Mouse (Mus musculus) neural tube, embryonic 14.5 days (tissue): Measurements from ENCODE around the gene Slc8a3. TPM values are rescaled to one million over a fixed set of nuclear protein-coding genes. Genes with fewer than 3 reads are reported as not detected.
A peak's percentile ranks its signal among the peaks of the same experiment; 100 is the strongest.

Source experiments
- ATAC-seq: fragments of 200-750 bp; cut with Nextera tagmentation; 2 replicates; pipeline ENCODE4 v1.8.0; 2017; ENCODE audit warnings: low read depth, mild to moderate bottlenecking, moderate TSS enrichment, moderate library complexity
- H3K27ac ChIP-seq: fragments of 300-500 bp; sonication (generic); 2 replicates; pipeline ENCODE4 v1.5.1; 2014; ENCODE audit warnings: low read depth, mild to moderate bottlenecking, control low read depth, low read length, moderate library complexity, mixed read lengths
- H3K27me3 ChIP-seq: fragments of 300-500 bp; sonication (generic); 2 replicates; pipeline ENCODE4 v1.6.1; 2014; ENCODE audit warnings: low read length; ENCODE audit not compliant: control insufficient read depth, insufficient read depth
- H3K36me3 ChIP-seq: fragments of 300-500 bp; sonication (generic); 2 replicates; pipeline ENCODE4 v1.6.1; 2014; ENCODE audit warnings: low read length, mixed read lengths; ENCODE audit not compliant: control insufficient read depth, insufficient read depth
- H3K4me1 ChIP-seq: fragments of 300-500 bp; sonication (generic); 2 replicates; pipeline ENCODE4 v1.6.1; 2014; ENCODE audit warnings: low read length; ENCODE audit not compliant: control insufficient read depth, insufficient read depth
- H3K4me2 ChIP-seq: fragments of 300-500 bp; sonication (generic); 2 replicates; pipeline ENCODE4 v1.6.1; 2014; ENCODE audit warnings: mild to moderate bottlenecking, low read depth, low read length, control low read depth
- H3K4me3 ChIP-seq: fragments of 300-500 bp; sonication (generic); 2 replicates; pipeline ENCODE4 v1.5.1; 2014; ENCODE audit warnings: low read depth, low read length, control low read depth, mixed read lengths
- H3K9ac ChIP-seq: fragments of 300-500 bp; sonication (generic); replicated peaks from 2 replicates; pipeline ENCODE4 v1.6.1; 2014; ENCODE audit warnings: low read depth, mild to moderate bottlenecking, control low read depth, low read length, mixed read lengths
- H3K9me3 ChIP-seq: fragments of 300-500 bp; sonication (generic); 2 replicates; pipeline ENCODE4 v1.6.1; 2016; ENCODE audit warnings: low read length; ENCODE audit not compliant: control insufficient read depth
- WGBS: fragments of 180-500 bp; shearing (Covaris S2); extraction: QIAGEN DNeasy Blood & Tissue Kit; methylation state at CpG from one replicate; pipeline ENCODE4 v1.1.7; 2014; 5-methylcytosine and 5-hydroxymethylcytosine counted together
- polyA plus RNA-seq: library from polyadenylated mRNA; unstranded; fragments of >200 nt; fragmentation: Nextera tagmentation; extraction: Ambion mirVana; gene quantifications from 2 replicates; pipeline ENCODE4 v1.2.1, GENCODE M21; 2014

Slc8a3 gene
- polyA plus RNA-seq, 1 experiment from 2014 or later: 12.7 TPM

DNA sequence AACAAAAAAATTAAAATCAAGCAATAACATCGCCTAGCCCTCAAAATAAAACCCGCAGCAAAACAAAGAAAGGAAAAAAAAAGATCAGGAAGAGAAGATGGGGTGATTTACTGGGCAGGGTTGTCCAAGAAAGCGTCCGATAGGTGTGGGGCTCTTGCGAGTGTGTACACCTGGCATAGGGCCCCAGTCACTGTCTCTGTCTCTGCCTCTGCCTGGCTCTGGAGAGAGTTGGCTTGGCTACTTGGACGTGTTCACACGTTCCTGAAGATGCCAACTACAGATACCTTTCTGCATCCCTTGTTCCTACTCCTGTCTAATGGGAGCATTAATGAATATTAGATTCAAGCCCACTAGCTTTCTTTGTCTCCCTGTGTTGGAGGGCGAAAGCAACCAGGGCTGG lies 166.4 kb downstream of the Slc8a3 start:
- H3K9ac ChIP-seq: no peak overlapping the region
- H3K27ac ChIP-seq: peak overlapping the region; percentile 29; the same call in 1 of the 2 replicates
- H3K4me2 ChIP-seq: no peak overlapping the region
- H3K4me1 ChIP-seq: peaks cover 9% of the 10 kb centered on the region; the same call in 1 of the 2 replicates
- WGBS: 30% methylated on average over 8 of the region's 8 CpGs
- H3K4me3 ChIP-seq: no peak overlapping the region
- ATAC-seq: peak; percentile 67
- peaks cover 5% of the 10 kb centered on the region; the same call in 1 of the 2 replicates for H3K27me3 ChIP-seq
- H3K9me3 ChIP-seq: no peaks in the 10 kb centered on the region
- H3K36me3 ChIP-seq: no peaks in the 10 kb centered on the region

GRCm38 (mm10) chr12:81166092-81166491 lies 166.9 kb downstream of the Slc8a3 start:
- Histone ChIP-seq H3K4me3 (no peak overlapping the region), H3K36me3 (no peaks in the 10 kb centered on the region), H3K27me3 (peaks cover 5% of the 10 kb centered on the region; the same call in 1 of the 2 replicates), H3K9ac (no peak overlapping the region), H3K4me1 (peaks cover 9% of the 10 kb centered on the region; the same call in 1 of the 2 replicates), H3K27ac (no peak overlapping the region), H3K4me2 (no peak overlapping the region; the same call in 1 of the 2 replicates), H3K9me3 (no peaks in the 10 kb centered on the region)
- peak; percentile 89 for ATAC-seq
- 5% methylated on average over 10 of the region's 10 CpGs for WGBS

DNA sequence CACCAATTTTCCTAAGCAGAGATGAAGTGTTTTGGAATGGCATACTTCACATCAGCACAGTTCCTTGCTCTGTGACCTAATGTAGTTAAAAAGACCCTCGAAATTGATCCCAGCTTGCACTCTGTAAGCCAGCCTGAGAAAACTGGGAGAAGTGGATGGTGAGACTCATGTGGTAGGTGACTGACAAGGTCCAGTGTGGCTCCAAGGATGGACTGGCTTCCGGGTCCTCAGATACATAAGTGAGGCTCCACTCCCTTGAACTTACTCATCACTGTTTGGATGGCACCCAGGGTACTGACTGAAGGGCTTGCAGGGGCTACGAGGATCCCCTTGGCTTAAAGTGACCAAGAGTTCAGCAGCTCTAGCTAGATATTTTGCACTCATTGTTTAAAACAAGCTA lies 169.4 kb downstream of the Slc8a3 start:
- Histone ChIP-seq H3K4me1 (peaks cover 9% of the 10 kb centered on the region; the same call in 1 of the 2 replicates), H3K4me3 (no peak overlapping the region), H3K27ac (no peak overlapping the region), H3K9me3 (no peaks in the 10 kb centered on the region), H3K36me3 (no peaks in the 10 kb centered on the region), H3K9ac (no peak overlapping the region), H3K4me2 (no peak overlapping the region), H3K27me3 (peaks cover 5% of the 10 kb centered on the region; the same call in 1 of the 2 replicates)
- 94% methylated on average over 3 of the region's 3 CpGs for WGBS
- no peak for ATAC-seq

DNA sequence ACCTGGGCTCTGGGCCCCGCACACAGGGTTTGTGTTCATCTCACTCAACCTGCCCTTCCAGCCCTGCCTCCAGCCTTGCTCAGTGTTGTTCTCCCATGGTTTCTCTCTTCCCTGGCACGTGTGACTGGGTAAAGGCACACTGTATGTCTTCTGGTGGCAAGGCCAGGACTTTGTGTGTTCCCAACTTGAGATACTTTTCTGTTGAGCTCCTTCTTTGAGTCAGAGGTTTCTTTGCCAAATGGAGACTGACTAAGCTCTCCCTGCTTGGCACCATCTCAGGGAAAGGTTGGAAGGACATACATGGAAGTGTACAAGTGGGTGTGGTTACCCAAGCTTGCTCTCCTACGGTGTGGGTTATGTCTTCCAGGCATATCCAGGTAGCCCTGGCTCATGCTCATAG lies 169.8 kb downstream of the Slc8a3 start:
- Histone ChIP-seq H3K36me3 (no peaks in the 10 kb centered on the region), H3K4me1 (peaks cover 9% of the 10 kb centered on the region; the same call in 1 of the 2 replicates), H3K27me3 (peaks cover 5% of the 10 kb centered on the region; the same call in 1 of the 2 replicates), H3K9me3 (no peaks in the 10 kb centered on the region), H3K4me2 (no peak overlapping the region), H3K9ac (no peak overlapping the region), H3K4me3 (no peak overlapping the region), H3K27ac (no peak overlapping the region)
- ATAC-seq: no peak
- 90% methylated on average over 3 of the region's 3 CpGs for WGBS

DNA sequence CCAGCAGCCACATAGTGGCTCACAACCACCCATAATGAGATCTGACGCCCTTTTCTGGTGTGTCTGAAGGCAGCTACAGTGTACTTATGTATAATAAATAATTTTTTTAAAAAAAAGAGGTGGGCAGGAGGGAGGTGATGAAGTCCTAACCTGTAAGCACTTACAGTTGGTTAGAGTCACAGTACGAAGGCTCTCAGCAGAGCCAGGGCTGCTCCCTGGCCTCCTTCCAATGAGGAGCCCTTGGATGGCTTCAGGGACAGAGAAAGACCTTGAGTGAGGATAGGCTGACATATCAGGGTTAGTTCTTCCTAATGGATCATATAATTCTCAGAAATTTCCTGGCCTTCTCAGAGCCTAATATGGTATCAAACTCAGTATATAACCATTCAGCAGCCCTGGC lies 171.7 kb downstream of the Slc8a3 start:
- Histone ChIP-seq H3K36me3 (no peaks in the 10 kb centered on the region), H3K9ac (no peak overlapping the region), H3K9me3 (no peaks in the 10 kb centered on the region), H3K4me2 (no peak overlapping the region), H3K27ac (no peak overlapping the region), H3K27me3 (peaks cover 5% of the 10 kb centered on the region; the same call in 1 of the 2 replicates), H3K4me1 (peaks cover 9% of the 10 kb centered on the region; the same call in 1 of the 2 replicates), H3K4me3 (no peak overlapping the region)
- 93% methylated on average over 2 of the region's 2 CpGs for WGBS
- no peak for ATAC-seq

DNA sequence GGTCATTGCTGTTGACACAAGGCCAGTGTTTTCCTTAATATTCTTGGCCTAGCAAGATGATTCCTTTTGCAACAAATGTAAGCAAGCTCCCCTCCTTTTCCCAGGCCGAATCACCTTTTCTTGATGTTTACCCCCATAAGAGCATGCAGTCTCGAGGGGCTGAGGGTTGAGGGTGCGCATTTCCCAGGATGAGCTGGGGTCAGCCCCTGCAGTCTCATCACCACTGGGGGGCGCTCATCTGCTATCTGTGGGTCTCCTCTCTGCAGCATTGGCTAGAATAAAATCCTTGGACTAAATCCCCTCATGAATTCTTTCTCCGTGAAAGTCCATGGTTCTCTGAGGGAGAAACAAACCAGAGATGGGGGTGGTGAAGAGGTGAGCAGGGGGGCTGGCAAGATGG lies 172.1 kb downstream of the Slc8a3 start:
- H3K4me2 ChIP-seq: no peak overlapping the region
- H3K36me3 ChIP-seq: no peaks in the 10 kb centered on the region
- H3K9ac ChIP-seq: no peak overlapping the region
- H3K4me3 ChIP-seq: no peak overlapping the region
- ATAC-seq: no peak
- no peak overlapping the region for H3K27ac ChIP-seq
- 61% methylated on average over 5 of the region's 5 CpGs for WGBS
- H3K9me3 ChIP-seq: no peaks in the 10 kb centered on the region
- peaks cover 4% of the 10 kb centered on the region; the same call in 1 of the 2 replicates for H3K4me1 ChIP-seq
- peaks cover 5% of the 10 kb centered on the region; the same call in 1 of the 2 replicates for H3K27me3 ChIP-seq

DNA sequence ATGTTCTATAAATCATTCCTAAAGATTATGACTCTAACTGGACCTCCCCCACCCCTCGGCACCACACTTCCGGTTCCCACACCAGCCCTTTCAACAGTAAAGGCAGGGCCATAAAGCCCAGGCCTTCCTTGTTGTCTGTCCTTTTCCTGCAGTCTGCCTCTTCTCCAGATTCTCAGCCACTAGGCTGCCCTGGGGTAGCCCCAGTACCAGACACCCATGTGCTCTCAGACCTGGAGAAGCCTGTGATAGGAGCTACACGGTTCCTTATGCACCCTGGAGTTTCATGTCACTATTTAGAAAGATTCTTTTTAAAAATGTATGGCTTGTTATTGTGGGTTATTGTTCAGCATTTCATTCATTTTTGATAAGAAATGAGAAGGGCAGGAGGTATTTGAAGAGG lies 172.6 kb downstream of the Slc8a3 start:
- no peak for ATAC-seq
- 30% methylated on average over 3 of the region's 3 CpGs for WGBS

GRCm38 (mm10) chr12:81159947-81160346 lies 173.0 kb downstream of the Slc8a3 start:
- ATAC-seq: no peak
- H3K27ac ChIP-seq: no peak overlapping the region
- H3K4me2 ChIP-seq: no peak overlapping the region
- H3K9ac ChIP-seq: no peak overlapping the region
- no peak overlapping the region for H3K4me3 ChIP-seq
- H3K27me3 ChIP-seq: peaks cover 5% of the 10 kb centered on the region; the same call in 1 of the 2 replicates
- H3K9me3 ChIP-seq: no peaks in the 10 kb centered on the region
- H3K4me1 ChIP-seq: no peaks in the 10 kb centered on the region
- 40% methylated on average over 2 of the region's 2 CpGs for WGBS
- H3K36me3 ChIP-seq: no peaks in the 10 kb centered on the region

More for the DNA sequence above, 172.6 kb downstream of the Slc8a3 start:
- no peak overlapping the region for H3K27ac ChIP-seq
- H3K9ac ChIP-seq: no peak overlapping the region
- H3K4me1 ChIP-seq: peaks cover under 1% of the 10 kb centered on the region; the same call in 1 of the 2 replicates
- H3K36me3 ChIP-seq: no peaks in the 10 kb centered on the region
- no peaks in the 10 kb centered on the region for H3K9me3 ChIP-seq
- H3K4me2 ChIP-seq: no peak overlapping the region
- H3K4me3 ChIP-seq: no peak overlapping the region
- H3K27me3 ChIP-seq: peaks cover 5% of the 10 kb centered on the region; the same call in 1 of the 2 replicates

DNA sequence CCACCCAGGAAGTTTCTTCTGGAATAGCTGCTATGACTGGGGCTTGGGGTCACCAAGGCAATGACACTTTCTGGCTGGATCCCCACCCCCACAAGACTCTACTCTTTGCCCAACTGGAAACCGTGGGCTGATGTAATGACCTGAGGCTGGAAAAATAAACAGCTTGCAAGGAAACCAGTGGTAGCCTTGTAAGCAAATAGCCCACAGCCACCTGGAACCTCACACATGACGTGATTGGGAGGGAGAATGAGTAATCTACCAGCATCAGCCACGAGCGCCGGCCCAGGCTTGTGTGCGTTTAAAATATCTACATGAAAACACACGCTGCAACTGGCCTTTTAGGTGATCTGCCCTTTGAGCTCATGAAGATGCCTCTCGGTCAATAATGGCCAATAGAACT lies 176.1 kb downstream of the Slc8a3 start:
- no peak for ATAC-seq
- Histone ChIP-seq H3K4me1 (no peaks in the 10 kb centered on the region), H3K27me3 (no peaks in the 10 kb centered on the region), H3K9ac (no peak overlapping the region), H3K27ac (no peak overlapping the region), H3K9me3 (no peaks in the 10 kb centered on the region), H3K4me3 (no peak overlapping the region), H3K36me3 (no peaks in the 10 kb centered on the region), H3K4me2 (no peak overlapping the region)
- 79% methylated on average over 8 of the region's 8 CpGs for WGBS
